Mouse (Mus musculus) olfactory bulb, adult 2 months (tissue): ENCODE measurements around the gene Hnrnph2. TPM values are rescaled to one million over a fixed set of nuclear protein-coding genes. Genes with fewer than 3 reads are reported as not detected.

Source experiments
- H3K27ac ChIP-seq: fragments of 200-500 bp; 2 replicates; pipeline ENCODE4 v1.5.1; 2012; ENCODE audit warnings: low read depth, low read length; ENCODE audit not compliant: insufficient read depth
- H3K4me1 ChIP-seq: fragments of 200-500 bp; 2 replicates; pipeline ENCODE4 v1.6.1; 2012; ENCODE audit warnings: low read length; ENCODE audit not compliant: control insufficient read depth, insufficient read depth
- H3K4me3 ChIP-seq: fragments of 200-500 bp; 2 replicates; pipeline ENCODE4 v1.5.1; 2012; ENCODE audit warnings: mild to moderate bottlenecking, low read depth, low read length, moderate library complexity; ENCODE audit not compliant: insufficient read depth
- CTCF ChIP-seq: fragments of 200-500 bp; IDR thresholded peaks from 2 replicates; pipeline ENCODE4 v1.5.1; 2012; ENCODE audit warnings: low read depth, mild to moderate bottlenecking, low read length, moderate library complexity; ENCODE audit not compliant: insufficient read depth
- POLR2A ChIP-seq: fragments of 200-500 bp; IDR thresholded peaks from 2 replicates; pipeline ENCODE4 v1.6.1; 2012; ENCODE audit warnings: mild to moderate bottlenecking, low read depth, low read length, moderate library complexity; ENCODE audit not compliant: insufficient read depth
- WGBS: fragments of 180-500 bp; shearing (Covaris S2); methylation state at CpG from one replicate; pipeline ENCODE4 v1.1.7; 2018; 5-methylcytosine and 5-hydroxymethylcytosine counted together
- polyA plus RNA-seq: library from polyadenylated mRNA; stranded (reverse); fragments of >200 nt; gene quantifications from 2 replicates; pipeline ENCODE4 v1.2.4, GENCODE M21; 2012; ENCODE audit warnings: low replicate concordance; ENCODE audit not compliant: missing spikeins, insufficient read depth, insufficient read length

Gene Hnrnph2
- polyA plus RNA-seq, 1 experiment = not detected

DNA sequence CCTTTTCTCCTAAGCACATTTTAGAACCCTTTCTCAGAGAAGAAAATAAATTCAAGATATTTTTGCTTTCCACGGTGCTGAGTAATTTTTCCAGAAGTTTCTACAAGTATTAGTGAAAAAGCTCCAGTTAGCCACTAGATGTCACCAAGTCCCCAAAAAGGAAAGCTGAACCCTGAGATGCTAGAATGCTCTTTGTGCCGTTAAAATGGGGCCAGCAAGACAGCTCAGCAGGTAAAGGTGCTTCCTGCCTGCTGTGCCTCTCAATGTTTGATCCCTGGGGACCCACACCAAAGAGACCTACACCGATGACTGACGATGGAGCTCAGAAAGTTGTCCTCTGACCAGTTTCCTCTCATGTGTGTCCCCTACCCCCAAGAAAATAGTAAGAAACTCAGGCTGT, 8.5 kb downstream of the Hnrnph2 start:
- Histone ChIP-seq H3K27ac (no peak overlapping the region), H3K4me1 (no peaks in the 10 kb centered on the region), H3K4me3 (no peak overlapping the region)
- no peak for TF ChIP-seq CTCF
- no peak for TF ChIP-seq POLR2A
- 29% methylated on average over 4 of the region's 4 CpGs for WGBS

DNA sequence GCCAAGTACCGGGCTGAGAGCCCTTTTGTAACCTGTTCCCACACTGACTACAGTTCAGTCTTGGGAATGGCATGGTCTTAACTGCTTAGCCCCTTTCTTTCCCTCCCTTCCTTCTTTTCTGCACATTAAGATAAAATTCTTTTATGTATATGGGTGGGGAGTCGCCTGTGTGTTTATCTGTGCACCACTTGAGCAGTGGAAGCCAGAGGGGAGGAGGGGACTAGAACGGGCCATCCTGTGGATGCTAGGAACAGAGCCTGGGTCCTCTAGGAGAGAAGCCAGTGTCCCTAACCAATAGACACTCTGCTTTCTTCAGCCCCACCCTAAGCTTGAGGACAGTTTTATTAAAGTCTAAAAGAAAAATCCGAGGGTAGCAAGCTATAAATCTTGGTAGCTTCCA, 10.0 kb downstream of the Hnrnph2 start:
- WGBS = 83% methylated on average over 4 of the region's 4 CpGs
- TF ChIP-seq CTCF (no peak), POLR2A (no peak)
- no peak overlapping the region for H3K27ac ChIP-seq
- H3K4me1 ChIP-seq = no peaks in the 10 kb centered on the region
- no peak overlapping the region for H3K4me3 ChIP-seq

DNA sequence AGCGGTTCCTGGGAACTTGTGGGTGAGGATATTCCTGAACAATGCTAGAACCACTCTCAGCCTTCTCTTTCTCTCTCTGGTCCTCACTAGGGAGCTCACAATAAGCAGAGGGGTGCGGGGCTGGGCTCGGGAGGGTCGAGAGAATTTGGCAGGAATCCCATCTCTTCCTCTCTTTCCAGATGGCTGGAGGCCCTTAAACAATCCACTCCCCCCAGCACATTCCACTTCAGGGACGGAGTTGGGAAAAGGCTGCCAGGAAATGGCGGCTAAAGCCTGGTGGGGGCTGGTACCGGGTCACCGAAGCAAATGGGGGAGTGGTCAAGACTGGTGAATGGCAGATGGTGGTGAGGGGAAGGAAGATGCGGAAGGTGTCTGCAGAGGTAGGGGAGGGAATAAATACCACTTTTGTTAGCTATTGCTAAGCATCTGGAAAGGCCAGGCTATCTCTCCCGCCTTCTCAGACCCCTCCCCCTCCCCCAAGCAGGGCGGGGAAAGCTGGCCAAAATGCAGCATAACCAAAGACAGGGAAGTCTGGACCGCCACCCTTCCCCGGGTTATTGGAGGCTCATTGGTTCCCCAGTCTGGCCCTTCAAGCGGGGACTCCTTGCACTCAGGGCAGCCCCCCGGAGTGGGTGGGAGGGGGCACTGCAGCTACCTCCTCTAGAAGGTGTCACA, 11.4 kb downstream of the Hnrnph2 start:
- 21% methylated on average over 15 of the region's 15 CpGs for WGBS
- peak overlapping the region; percentile 54 for H3K4me3 ChIP-seq
- no peak for TF ChIP-seq POLR2A
- no peak for TF ChIP-seq CTCF
- H3K4me1 ChIP-seq = no peaks in the 10 kb centered on the region
- peak overlapping the region; percentile 69 for H3K27ac ChIP-seq

DNA sequence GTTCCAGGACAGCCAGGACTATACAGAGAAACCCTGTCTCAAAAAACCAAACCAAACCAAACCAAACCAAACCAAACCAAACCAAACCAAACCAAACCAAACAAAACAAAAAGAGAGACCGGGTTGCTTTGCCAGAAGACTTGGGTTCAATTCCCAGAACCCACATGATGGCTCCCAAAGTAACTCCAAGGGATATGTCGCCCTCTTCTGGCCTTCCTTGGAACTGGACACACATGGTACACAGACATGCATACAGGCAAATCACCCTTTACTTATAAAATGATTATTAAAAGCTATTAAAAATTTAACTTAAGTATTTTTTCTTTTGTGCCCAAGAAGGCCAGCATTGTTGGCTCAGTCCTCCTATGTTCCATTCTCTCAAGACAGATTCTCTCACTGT, 13.3 kb downstream of the Hnrnph2 start:
- Histone ChIP-seq H3K4me3 (no peak overlapping the region), H3K4me1 (no peaks in the 10 kb centered on the region), H3K27ac (no peak overlapping the region)
- no peak for TF ChIP-seq POLR2A
- TF ChIP-seq CTCF = no peak
- WGBS = 81% methylated on average over 2 of the region's 2 CpGs

DNA sequence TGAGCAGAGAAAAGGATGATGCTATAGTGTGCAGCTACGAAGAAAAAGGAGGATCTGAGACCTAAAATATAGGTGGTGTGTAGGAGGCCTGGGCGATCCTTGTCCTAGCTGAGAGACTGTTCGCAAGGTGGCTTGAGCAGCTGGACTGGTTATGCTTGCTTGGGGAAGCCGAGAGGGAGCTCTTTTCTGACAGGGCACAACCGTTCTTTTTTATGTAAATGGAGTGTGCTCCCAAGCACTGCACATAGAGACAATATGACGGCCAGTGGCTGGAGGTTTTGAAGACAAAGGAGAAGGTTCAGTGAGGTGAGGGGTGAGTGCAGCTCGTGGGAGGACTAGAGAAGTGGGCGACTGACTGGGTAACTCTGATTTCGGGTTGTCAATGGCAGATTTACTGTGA, 18.7 kb downstream of the Hnrnph2 start:
- Histone ChIP-seq H3K4me3 (no peak overlapping the region), H3K4me1 (peaks cover 3% of the 10 kb centered on the region; the same call in 1 of the 2 replicates), H3K27ac (no peak overlapping the region)
- TF ChIP-seq CTCF = no peak
- no peak for TF ChIP-seq POLR2A
- WGBS = 50% methylated on average over 9 of the region's 9 CpGs

DNA sequence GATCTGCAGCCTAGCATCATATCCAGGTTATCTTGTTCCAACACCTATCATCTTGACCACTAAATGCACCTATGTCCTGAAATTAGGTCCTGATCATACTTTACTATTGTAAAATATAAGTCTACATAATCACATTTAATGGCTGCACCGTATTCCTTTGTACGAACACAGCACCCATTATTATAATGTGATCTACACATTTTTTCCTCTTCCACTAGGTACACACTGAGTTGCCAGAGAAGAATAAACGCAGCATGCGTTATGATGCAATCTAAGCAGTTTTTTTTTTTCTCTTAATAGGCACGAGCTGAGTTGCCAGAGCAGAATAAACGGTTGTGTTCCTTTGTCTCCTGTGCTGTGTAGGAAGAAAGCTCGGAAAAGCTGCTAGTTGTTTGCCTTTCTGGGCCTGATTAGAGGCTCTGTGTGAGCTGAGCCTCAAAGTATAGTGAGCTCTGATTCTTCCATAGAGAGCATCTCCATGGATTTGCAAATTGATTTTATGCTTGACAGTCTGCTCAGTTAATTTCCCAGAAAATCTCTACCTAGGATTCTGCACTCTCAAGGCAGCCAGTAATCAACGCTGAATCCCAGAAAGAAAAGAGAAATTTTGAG, 19.4 kb downstream of the Hnrnph2 start:
- no peak for TF ChIP-seq CTCF
- no peak for TF ChIP-seq POLR2A
- Histone ChIP-seq H3K4me3 (no peak overlapping the region), H3K4me1 (peaks cover 3% of the 10 kb centered on the region; the same call in 1 of the 2 replicates), H3K27ac (0 out of 2 replicates have a peak overlapping the region, but pooled peaks have one; percentile 44)
- 24% methylated on average over 8 of the region's 8 CpGs for WGBS

DNA sequence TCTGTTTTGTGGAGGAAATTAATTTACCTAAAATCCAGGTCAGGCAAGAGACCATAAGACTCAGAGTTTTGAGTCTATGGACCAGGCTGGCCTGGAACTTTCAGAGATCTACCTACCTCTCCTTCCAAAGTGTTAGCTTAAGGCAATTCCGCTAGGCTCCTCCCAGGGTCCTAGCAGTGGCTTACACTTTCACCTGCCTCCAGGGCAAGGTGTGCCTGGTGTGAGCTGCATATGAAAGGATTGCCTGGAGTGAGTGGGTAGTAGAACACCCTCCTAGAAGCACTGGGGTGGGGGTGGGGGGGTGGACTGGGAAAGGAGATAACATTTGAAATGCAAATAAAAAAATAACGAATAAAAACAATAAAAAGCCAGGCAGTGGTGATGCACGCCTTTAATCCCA, 20.7 kb downstream of the Hnrnph2 start:
- Histone ChIP-seq H3K4me1 (peaks cover 3% of the 10 kb centered on the region; the same call in 1 of the 2 replicates), H3K4me3 (no peak overlapping the region), H3K27ac (no peak overlapping the region)
- no peak for TF ChIP-seq CTCF
- TF ChIP-seq POLR2A = no peak
- 89% methylated on average over 3 of the region's 3 CpGs for WGBS

DNA sequence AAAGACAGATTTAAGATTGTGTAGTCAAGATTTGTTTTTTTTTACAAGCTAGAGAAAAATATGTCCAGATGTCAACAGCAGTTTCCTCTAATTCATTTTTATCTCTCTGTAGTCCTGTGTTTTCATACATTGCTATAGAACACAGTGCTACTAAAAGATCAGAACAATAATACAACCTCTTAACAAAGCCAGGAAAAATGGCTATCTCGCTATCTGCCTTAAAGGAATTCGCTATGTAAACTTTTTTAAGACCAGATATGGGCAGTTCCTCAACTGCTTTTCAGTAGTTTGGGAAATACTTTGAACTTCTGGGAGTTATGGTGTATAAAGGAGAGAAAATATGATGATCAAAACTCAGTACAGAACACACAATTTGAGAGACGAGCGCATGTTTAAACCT, 22.4 kb downstream of the Hnrnph2 start:
- WGBS = 91% methylated on average over 4 of the region's 4 CpGs
- peaks cover 3% of the 10 kb centered on the region; the same call in 1 of the 2 replicates for H3K4me1 ChIP-seq

DNA sequence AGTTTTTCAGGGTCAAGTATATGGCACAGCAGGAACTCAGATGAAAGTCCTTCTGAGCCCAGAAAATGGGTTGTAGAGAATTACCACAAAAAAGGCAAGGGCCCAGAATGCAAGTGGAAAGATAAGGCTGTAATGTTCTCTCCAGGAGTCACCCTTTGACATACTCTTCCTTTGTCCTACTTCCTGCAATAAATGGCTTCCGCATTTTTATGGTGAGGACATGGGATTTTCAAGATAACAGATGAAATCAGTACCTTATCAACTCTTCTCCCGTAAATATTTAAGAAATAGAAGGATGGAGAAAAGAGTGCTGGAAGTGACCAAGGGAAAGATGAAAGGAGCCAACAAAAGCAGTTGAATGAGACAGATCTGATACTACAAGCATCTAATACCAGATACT, 27.2 kb downstream of the Hnrnph2 start:
- H3K27ac ChIP-seq = no peak overlapping the region
- H3K4me3 ChIP-seq = no peak overlapping the region
- no peaks in the 10 kb centered on the region for H3K4me1 ChIP-seq
- 92% methylated on average over 2 of the region's 2 CpGs for WGBS
- no peak for TF ChIP-seq POLR2A
- no peak for TF ChIP-seq CTCF

More for the DNA sequence above, 22.4 kb downstream of the Hnrnph2 start:
- H3K27ac ChIP-seq = no peak overlapping the region
- no peak for TF ChIP-seq CTCF
- TF ChIP-seq POLR2A = no peak
- H3K4me3 ChIP-seq = no peak overlapping the region
